Mouse (Mus musculus): ENCODE measurements around the gene Rapgef2.
A peak's percentile ranks its signal among the peaks of the same experiment; 100 is the strongest.

The Rapgef2 gene

DNA sequence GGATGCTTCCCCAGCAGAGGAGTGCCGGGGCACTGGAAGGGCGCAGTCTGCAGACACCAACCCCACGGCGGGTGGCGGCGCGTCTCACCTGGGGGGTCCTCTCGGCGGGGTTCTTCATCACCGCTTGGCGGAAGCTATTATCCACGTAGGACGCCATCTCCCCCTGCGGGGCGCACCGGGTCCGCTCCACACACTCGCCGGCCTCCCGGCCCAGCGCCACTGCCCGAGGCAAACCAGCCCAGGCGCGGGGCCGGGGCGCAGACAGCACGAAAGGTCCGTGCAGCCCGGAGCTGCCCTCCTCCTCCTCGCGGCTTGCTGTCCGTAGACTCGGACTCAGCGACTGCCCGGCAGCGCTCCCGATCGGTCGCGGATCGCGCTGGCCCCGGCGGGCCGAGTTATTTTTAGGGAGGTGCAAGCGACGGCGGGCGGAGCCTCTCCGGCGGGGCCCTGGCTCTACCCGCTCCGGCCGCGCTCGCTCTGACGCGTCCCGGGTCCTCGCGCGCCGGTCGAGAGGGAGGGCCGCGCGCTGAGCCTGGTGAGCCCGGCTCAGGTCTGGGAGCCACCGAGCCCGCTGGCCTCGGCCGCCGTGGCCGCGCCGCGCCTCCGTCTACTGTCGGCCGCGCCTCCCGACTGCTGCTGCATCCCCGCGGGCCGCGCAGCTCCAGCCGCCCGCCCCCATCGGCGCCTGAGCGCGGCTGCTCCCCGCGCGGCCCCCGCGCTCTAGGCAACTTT lies at the start of gene Rapgef2:
Gene Rapgef2 (minus strand): TSS at position 142 of the 732 bp plus-strand sequence.
- DNase-seq (ENCODE audit: inconsistent age in 2 of 2, low spot score in 1 of 2): peak; percentile 87 to 95

GRCm38 (mm10) chr3:79333643-79334200 lies 47.4 kb upstream of the Rapgef2 start:
- DNase-seq (ENCODE audit: inconsistent age in 2 of 2, low spot score in 1 of 2): no peak

- DNase-seq (ENCODE audit: inconsistent age in 2 of 2, low spot score in 1 of 2): peak; percentile 12 to 64
Observed at GRCm38 (mm10) chr3:79333051-79333450, 46.7 kb upstream of the Rapgef2 start.

GRCm38 (mm10) chr3:79329691-79330315 lies 43.5 kb upstream of the Rapgef2 start:
- no peak for DNase-seq (ENCODE audit: inconsistent age in 2 of 2, low spot score in 1 of 2)

GRCm38 (mm10) chr3:79324697-79325526 lies 38.6 kb upstream of the Rapgef2 start:
- DNase-seq (ENCODE audit: inconsistent age in 2 of 2, low spot score in 1 of 2): no peak

DNA sequence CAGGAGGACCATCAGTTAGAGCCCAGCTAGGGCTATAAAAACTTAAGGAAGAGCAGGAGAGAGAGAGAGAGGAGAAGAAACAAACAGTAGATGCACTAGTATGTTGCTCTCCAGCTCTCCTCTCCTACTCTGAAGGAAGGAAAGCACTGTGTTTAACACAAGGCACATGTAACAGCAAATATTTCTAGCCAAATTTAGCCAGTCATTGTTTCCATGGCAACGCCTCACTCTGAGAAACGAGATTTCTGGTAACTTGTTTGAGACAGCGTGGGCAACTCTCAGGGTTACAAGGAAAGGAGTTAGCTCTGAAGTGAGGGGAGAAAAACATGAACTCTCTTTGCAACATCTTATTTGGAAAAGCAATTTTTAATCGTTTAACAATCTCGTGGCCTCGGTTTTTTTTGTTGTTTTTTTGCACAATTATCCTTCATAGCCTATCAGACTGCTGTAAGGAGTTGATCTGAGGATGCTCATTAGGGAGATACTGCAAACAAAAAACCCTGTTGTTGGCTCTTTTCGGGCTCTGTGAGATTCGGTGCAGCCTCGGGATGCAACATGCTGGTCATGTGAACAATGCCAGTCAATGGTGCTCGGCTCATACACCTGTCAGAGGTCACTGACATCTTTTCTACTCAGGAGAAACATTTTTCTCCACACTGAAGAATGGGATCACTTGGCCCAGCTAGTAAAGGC lies 27.8 kb upstream of the Rapgef2 start:
- DNase-seq (ENCODE audit: inconsistent age in 2 of 2, low spot score in 1 of 2): peak in 1 of 2 experiments; percentile 35

DNA sequence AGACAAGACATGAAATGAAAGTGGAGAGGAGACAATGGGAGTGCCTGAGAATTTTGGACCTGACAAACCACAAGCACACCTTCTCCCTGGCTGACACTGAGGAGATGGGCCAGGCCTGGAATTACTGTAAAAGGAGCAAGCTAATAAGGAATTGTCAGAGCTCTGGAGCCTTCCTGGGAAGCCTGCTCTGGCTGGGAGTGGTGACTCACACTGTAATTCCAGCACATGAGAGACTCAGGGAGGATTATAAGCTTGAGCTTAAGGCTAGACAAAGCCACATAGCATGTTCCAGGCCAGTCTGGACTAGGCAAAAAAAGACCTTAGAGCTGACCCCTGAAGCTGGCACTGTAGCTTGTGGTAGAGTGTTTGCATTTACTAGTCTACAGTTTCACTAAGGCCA lies 25.6 kb upstream of the Rapgef2 start:
- DNase-seq (ENCODE audit: inconsistent age in 2 of 2, low spot score in 1 of 2): no peak

DNA sequence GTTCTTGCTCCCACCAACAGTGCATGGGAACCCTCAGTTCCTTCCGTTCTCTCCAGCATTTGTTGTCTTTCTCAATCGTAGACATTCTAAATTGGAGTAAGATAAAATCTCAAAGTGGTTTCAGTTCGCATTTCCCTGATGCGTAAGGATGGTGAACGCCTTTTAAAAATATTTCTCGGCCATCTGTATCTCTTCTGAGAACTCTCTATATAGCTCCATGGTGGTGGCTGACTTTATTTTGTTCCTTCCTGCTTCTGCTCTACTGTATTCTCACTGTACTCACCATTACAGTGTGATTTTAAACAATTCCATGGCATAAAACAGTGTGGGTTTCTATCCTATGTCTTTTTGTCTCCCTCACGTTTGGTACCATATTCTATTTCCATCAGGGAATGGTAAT lies 23.9 kb upstream of the Rapgef2 start:
- no peak for DNase-seq (ENCODE audit: inconsistent age in 2 of 2, low spot score in 1 of 2)

GRCm38 (mm10) chr3:79308605-79309004 lies 22.3 kb upstream of the Rapgef2 start:
- DNase-seq (ENCODE audit: inconsistent age in 2 of 2, low spot score in 1 of 2): no peak

DNA sequence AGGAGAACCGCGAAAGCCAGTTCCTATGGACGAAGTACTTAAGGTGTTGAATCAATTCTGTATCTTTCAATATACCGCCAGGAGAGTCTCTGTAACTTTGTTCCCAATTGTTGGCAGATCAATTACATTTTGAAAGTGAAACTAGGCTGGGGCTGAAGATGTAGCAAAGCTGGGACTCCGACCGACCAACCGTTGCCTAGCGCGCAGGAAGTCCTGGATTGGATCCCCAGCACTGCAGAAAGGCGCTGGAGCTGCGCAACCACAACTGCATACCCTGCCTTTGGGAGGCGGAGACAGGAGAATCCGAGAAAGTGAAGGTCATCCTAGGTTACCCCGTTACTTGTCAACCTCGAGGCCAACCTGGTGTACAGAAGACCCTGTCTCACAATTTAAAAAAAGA lies 13.1 kb upstream of the Rapgef2 start:
- DNase-seq (ENCODE audit: inconsistent age in 2 of 2, low spot score in 1 of 2): no peak

GRCm38 (mm10) chr3:79297281-79297680 lies 11.0 kb upstream of the Rapgef2 start:
- no peak for DNase-seq (ENCODE audit: inconsistent age in 2 of 2, low spot score in 1 of 2)

DNA sequence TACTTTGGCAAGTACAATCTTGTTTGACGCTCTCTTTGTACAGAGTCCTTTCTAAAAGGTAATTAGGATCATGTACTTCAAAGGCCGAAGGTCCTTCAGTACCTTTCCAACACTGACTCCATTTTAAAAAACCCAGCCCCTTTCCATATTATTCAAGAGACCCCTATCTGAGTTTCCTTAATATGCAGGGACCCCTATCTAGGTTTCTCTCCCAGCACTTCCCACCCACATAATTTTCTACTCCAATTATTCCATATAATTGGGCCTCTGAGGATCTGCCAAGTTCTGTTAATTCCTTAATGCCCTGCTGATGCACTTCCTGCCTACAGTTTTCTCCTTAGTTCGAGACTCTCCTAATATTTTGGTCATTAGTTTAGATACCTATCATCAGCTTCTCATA lies 10.3 kb upstream of the Rapgef2 start:
- no peak for DNase-seq (ENCODE audit: inconsistent age in 2 of 2, low spot score in 1 of 2)

DNA sequence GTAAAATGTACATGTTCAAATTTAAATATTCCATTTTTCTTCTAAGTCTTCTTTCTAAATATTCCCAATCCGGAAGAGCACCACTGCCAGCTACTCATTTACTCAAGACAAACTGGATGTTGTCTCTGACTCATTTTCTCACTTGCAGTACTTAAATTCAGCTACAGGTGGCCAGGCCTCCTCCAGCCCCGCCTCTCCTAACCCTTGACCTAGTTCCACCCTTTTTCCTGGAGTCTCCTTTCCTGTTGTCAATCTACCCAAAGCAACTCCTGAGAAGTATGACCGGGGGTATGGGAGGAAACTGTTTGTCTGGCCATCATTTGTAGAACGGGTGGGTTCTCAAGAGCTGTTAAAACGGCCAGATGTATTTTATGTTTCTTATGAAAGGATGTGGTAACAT lies 9.7 kb upstream of the Rapgef2 start:
- DNase-seq (ENCODE audit: inconsistent age in 2 of 2, low spot score in 1 of 2): peak in 1 of 2 experiments; percentile 21

DNA sequence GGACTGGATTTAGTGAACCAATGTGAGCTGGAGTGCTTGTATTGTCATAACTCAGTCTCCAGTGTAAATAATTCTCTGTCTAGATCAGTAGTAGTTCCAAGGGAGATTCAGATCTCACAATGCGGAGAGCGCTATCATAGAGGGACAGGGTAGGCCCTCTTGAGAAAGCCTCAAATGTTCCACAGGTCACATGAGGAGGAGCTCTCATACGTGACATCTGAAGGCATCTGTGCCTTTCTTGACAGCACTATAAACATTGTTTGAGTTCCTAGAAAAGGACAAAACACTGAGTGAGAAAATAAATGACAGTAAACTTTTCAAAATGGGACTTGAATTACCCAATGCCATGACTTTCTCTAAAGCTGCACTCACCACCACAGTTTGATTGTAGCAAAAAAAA lies 8.4 kb upstream of the Rapgef2 start:
- DNase-seq (ENCODE audit: inconsistent age in 2 of 2, low spot score in 1 of 2): no peak

GRCm38 (mm10) chr3:79293023-79293422 lies 6.7 kb upstream of the Rapgef2 start:
- DNase-seq (ENCODE audit: inconsistent age in 2 of 2, low spot score in 1 of 2): peak in 1 of 2 experiments; percentile 15

- peak in 1 of 2 experiments; percentile 16 for DNase-seq (ENCODE audit: inconsistent age in 2 of 2, low spot score in 1 of 2)
Observed at GRCm38 (mm10) chr3:79289050-79289449, 2.7 kb upstream of the Rapgef2 start.

- no peak for DNase-seq (ENCODE audit: inconsistent age in 2 of 2, low spot score in 1 of 2)
Observed at GRCm38 (mm10) chr3:79287699-79288458, 1.6 kb upstream of the Rapgef2 start.

DNA sequence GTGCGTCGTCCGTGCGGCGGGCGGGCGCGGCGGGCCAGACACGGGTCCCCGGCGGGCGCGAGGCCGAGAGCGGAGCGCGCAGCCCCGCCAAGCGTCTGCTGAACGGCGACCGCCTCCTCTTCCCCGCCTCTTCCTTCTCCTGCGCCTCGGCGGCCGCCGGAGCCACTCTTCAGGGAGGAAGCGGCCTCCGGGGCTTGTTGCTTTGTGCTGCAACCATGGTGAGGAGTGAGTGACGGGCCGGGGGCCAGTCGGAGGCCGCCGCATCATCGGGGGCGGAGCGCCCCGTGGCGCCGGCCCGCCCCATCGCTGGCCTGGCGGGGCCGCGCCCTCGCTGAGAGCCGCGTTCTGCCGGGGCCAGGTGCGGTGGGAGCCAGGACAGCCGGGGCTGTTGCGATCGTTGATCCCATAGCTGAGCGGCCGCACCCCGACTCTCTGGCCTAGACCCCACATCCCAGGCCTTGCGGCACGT lies 825 bp upstream of the Rapgef2 start:
- DNase-seq (ENCODE audit: inconsistent age in 2 of 2, low spot score in 1 of 2): peak; percentile 97 to 98

DNA sequence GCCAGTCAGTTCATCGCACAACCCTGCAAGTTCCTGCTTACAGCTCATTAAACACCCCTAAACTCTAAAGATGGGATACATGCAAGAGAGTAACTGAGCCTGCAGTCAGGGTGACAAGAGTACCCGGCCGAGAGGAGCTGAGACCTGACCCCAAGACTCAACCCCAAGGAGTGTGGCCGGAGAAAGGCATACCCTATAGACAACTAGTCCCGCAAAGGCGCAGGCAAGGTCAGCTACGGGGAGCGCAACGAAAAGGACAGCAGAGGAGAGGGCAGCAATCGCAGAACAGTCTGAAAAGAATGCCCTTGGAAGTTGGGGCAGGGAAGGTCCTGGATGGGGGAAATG lies 314 bp downstream of the Rapgef2 start:
- DNase-seq (ENCODE audit: inconsistent age in 2 of 2, low spot score in 1 of 2): no peak

DNA sequence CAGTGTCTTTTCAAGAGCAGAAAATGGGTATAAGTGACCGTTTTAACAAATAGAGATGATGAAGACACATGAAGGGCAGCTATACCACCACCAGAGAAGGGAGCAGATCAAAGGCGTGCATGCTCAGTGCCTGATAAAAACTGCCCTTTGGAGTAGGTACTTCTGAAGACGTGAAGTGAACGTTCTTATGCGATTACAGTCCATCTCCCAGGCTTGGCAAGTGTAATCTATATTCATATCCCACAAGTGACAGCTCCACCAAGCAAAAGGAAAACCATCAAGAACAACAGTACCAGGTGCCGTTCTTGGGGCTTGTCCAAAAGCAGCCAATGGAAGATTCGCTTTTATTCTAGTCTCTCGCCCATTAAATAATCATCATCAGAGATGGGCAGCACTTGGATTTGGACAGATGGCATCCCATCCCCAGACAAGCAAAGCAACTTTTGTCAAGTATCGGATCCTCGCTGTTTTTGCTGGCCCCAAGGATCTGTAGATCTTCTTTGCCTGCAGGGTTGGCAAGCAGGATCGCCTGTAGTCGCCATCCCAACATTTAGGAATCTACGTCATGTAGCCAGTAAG lies 1.1 kb downstream of the Rapgef2 start:
- peak in 1 of 2 experiments; percentile 46 for DNase-seq (ENCODE audit: inconsistent age in 2 of 2, low spot score in 1 of 2)

Data from adrenal gland, adult (tissue).